Mouse (Mus musculus) brain, embryonic 14.5 days (tissue): ENCODE results near the gene Mrps17. TPM values are rescaled to one million over a fixed set of nuclear protein-coding genes. Genes with fewer than 3 reads are reported as not detected.

Source experiments
- DNase-seq: peaks from one replicate; pipeline ENCODE4 v3.0.0-alpha.2; 2011; ENCODE audit warnings: low read depth
- CTCF ChIP-seq: fragments of 200-500 bp; IDR thresholded peaks from 2 replicates; pipeline ENCODE4 v1.5.1; 2012; ENCODE audit warnings: inconsistent platforms, mild to moderate bottlenecking, moderate library complexity, borderline replicate concordance; ENCODE audit not compliant: insufficient read depth, insufficient read length; ENCODE audit errors: extremely low read depth
- POLR2A ChIP-seq: fragments of 200-500 bp; IDR thresholded peaks from 2 replicates; pipeline ENCODE4 v1.6.1; 2012; ENCODE audit warnings: mild to moderate bottlenecking, inconsistent platforms, borderline replicate concordance; ENCODE audit not compliant: poor library complexity, insufficient read depth, insufficient read length, severe bottlenecking; ENCODE audit errors: extremely low read depth
- polyA plus RNA-seq: library from polyadenylated mRNA; depleted of rRNA; stranded (reverse); fragments of >200 nt; gene quantifications from 2 replicates; pipeline ENCODE4 v1.2.3, GENCODE M21; 2012; rRNA removed

Gene Mrps17
- polyA plus RNA-seq, 1 experiment = 116 TPM

- no peak for DNase-seq
- TF ChIP-seq CTCF = no peak
- no peak for TF ChIP-seq POLR2A
Measured at GRCm38 (mm10) chr5:129756886-129757285, 41.6 kb downstream of the Mrps17 start.

DNA sequence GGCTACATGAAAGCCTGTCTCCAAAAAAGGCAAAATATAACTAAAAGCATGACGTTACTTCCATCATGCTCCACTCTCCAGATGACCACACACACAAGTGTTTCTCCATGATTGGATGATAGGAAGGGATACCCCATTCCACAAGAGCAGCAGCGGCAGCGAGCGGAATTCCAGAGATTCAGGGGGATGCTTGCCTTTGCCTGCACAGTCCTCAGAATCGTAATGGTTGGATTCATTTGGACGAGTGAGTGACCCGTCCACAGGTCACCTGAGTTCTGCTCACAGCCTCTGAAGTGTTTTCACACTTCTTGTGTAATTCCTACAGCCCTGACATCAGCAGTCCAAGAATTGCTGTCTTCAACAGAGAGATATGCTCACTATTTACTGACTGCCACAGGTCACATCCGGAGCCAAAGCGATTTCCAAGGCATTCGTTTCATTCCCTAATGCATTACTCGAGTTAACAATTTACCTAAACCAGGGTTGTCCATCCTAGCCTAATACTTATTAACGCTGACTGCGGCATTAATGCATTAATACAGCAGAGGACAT lies 44.7 kb downstream of the Mrps17 start:
- DNase-seq = no peak
- TF ChIP-seq CTCF (no peak), POLR2A (no peak)

DNA sequence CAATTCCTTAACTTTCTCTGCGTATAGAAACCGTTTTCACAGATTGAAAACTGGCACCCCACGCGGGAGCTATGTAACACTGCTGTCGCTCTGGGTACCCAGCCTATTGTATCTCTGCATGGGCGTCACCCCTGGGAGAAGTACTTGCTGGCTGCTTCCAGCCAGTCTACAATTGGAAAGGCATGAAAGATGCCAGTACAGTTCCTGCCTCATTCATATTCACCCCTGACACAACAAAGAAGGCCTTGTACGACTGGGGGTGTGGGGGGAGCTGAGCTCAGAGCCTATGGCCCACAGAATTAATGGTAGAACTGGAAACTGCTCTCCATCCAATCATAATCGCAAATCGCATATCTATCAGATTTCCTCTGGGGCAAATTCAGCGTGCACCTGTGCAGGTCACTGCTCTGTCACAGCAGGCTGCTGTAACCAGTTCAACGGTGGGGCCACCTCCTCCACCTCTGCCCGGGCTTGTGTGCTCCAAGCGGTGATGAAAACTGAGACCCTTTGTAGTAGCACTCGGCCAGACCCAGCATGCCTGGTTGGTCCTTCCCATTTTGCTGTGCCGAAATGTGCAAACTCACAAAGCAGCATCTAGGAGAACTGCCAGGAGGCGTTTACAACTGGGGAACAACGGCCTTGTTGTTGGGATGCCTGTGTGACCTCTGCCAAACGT lies 46.7 kb downstream of the Mrps17 start:
- TF ChIP-seq CTCF = no peak
- TF ChIP-seq POLR2A = no peak
- DNase-seq = peak; percentile 94

DNA sequence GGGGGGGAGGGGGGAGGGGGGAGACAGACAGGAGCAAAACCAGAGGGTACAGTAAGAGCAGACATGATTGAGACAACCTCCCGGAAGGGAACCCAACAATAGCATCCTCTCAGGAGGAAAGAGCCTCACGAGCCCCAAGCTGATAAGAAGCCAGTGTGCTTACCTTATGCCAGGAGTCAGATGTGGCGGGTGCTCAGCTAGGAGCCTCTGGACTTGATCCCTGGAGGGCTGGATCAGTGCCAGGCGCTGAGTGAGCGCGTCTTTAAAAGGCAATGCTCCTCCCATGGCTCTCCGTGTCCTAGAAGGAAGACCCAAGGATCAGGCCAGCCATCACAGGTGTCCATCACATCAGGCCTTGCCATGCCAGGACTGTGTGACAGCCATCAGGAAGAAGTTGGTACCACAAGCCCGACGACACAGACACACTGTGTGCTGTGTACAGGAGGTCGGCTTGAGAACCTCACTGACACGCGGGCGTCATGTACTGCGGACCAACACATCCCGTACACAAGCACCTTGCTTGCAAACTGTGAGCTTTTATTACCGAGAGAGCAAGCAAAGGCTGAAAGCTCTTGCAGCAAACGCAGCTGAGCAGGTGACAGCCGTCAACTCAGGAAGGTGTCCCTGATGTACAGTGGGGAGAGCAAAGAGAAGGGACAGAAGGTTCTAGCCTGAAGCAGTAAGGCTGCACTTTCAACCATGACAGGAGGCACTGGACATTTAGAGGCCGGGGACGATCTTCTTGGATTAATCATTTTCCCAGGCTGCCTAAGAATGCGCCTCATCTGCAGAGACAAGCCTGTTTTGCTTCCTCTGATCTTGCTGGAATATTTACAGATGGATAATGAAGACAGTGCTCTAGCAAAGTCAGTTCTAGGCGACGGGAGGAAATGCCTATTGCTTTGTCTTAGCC lies 55.4 kb downstream of the Mrps17 start:
- DNase-seq = no peak
- TF ChIP-seq CTCF (no peak), POLR2A (no peak)

Other genes starting within 250 kb of the Mrps17 start
- 199 and 207 TPM in 2 replicates for gene Sfswap, start 214.3 kb upstream of the Mrps17 start, polyA plus RNA-seq
- 14.7 and 21.1 TPM in 2 replicates for gene Mmp17, start 131.3 kb upstream of the Mrps17 start, polyA plus RNA-seq
- gene Zfp11, start 45.4 kb upstream of the Mrps17 start, polyA plus RNA-seq = 6.9 and 7.5 TPM in 2 replicates
- gene Sept14, start 7.0 kb upstream of the Mrps17 start, polyA plus RNA-seq = not detected in 2 replicates
- 66.5 and 68.8 TPM in 2 replicates for gene Nipsnap2, start 9.6 kb downstream of the Mrps17 start, polyA plus RNA-seq
- 16.6 and 21.7 TPM in 2 replicates for gene Psph, start 72.0 kb downstream of the Mrps17 start, polyA plus RNA-seq
- gene Sumf2, start 131.5 kb downstream of the Mrps17 start, polyA plus RNA-seq = 26.6 and 26.9 TPM in 2 replicates
- gene Chchd2, start 172.0 kb downstream of the Mrps17 start, polyA plus RNA-seq = 761 and 1,401 TPM in 2 replicates
- 13.9 and 14.8 TPM in 2 replicates for gene Zbed5, start 180.2 kb downstream of the Mrps17 start, polyA plus RNA-seq
- gene Phkg1, start 183.1 kb downstream of the Mrps17 start, polyA plus RNA-seq = 0.14 and 0.24 TPM in 2 replicates
- gene Nupr1l, start 193.0 kb downstream of the Mrps17 start, polyA plus RNA-seq = 4.5 and 9.0 TPM in 2 replicates
- 40.5 and 51.2 TPM in 2 replicates for gene Vkorc1l1, start 226.5 kb downstream of the Mrps17 start, polyA plus RNA-seq